Mouse (Mus musculus) kidney, postnatal 0 days (tissue): ENCODE data around the gene Hoxd12. TPM values are rescaled to one million over a fixed set of nuclear protein-coding genes. Genes with fewer than 3 reads are reported as not detected.

Experiments
- ATAC-seq: fragments of 200-750 bp; cut with Nextera tagmentation; replicated peaks from 2 replicates; pipeline ENCODE4 v1.8.0; 2017; ENCODE audit warnings: low read depth, moderate number of reproducible peaks, moderate TSS enrichment, moderate library complexity; ENCODE audit not compliant: low FRiP score
- DNase-seq: peaks from one replicate; pipeline ENCODE4 v3.0.0-alpha.2; 2016; ENCODE audit warnings: low spot score
- H3K27ac ChIP-seq: fragments of 300-500 bp; sonication (generic); 2 replicates; pipeline ENCODE4 v1.5.1; 2014; ENCODE audit warnings: mild to moderate bottlenecking
- H3K27me3 ChIP-seq: fragments of 300-500 bp; sonication (generic); 2 replicates; pipeline ENCODE4 v1.6.1; 2014; ENCODE audit warnings: low read length, mixed read lengths; ENCODE audit not compliant: insufficient read depth
- H3K36me3 ChIP-seq: fragments of 300-500 bp; sonication (generic); 2 replicates; pipeline ENCODE4 v1.6.1; 2014; ENCODE audit warnings: low read length, mixed read lengths; ENCODE audit not compliant: insufficient read depth
- H3K4me1 ChIP-seq: fragments of 300-500 bp; sonication (generic); replicated peaks from 2 replicates; pipeline ENCODE4 v1.6.1; 2014; ENCODE audit warnings: antibody characterized with exemption, low read length, mixed read lengths; ENCODE audit not compliant: insufficient read depth
- H3K4me2 ChIP-seq: fragments of 300-500 bp; sonication (generic); 2 replicates; pipeline ENCODE4 v1.6.1; 2014; ENCODE audit warnings: mild to moderate bottlenecking, low read length, moderate library complexity, mixed read lengths
- H3K4me3 ChIP-seq: fragments of 300-500 bp; sonication (generic); replicated peaks from 2 replicates; pipeline ENCODE4 v1.5.1; 2014; ENCODE audit warnings: low read depth, low read length
- H3K9ac ChIP-seq: fragments of 300-500 bp; sonication (generic); 2 replicates; pipeline ENCODE4 v1.6.1; 2014; ENCODE audit warnings: low read depth, low read length
- H3K9me3 ChIP-seq: fragments of 300-500 bp; sonication (generic); replicated peaks from 2 replicates; pipeline ENCODE4 v1.6.1; 2016; ENCODE audit warnings: low read length, inconsistent platforms, mixed read lengths
- CTCF ChIP-seq: IDR thresholded peaks from 2 replicates; pipeline ENCODE4 v1.5.1; 2016; ENCODE audit warnings: antibody characterized with exemption, low read depth, mild to moderate bottlenecking, moderate library complexity
- WGBS: fragments of 180-500 bp; shearing (Covaris S2); extraction: QIAGEN DNeasy Blood & Tissue Kit; methylation state at CpG from one replicate; pipeline ENCODE4 v1.1.7; 2014; 5-methylcytosine and 5-hydroxymethylcytosine counted together
- polyA plus RNA-seq: library from polyadenylated mRNA; unstranded; fragments of >200 nt; fragmentation: Nextera tagmentation; extraction: Ambion mirVana; gene quantifications from 2 replicates; pipeline ENCODE4 v1.2.1, GENCODE M21; 2015

The Hoxd12 gene
- polyA plus RNA-seq, 1 experiment from 2014 or later: 2.8 TPM

DNA sequence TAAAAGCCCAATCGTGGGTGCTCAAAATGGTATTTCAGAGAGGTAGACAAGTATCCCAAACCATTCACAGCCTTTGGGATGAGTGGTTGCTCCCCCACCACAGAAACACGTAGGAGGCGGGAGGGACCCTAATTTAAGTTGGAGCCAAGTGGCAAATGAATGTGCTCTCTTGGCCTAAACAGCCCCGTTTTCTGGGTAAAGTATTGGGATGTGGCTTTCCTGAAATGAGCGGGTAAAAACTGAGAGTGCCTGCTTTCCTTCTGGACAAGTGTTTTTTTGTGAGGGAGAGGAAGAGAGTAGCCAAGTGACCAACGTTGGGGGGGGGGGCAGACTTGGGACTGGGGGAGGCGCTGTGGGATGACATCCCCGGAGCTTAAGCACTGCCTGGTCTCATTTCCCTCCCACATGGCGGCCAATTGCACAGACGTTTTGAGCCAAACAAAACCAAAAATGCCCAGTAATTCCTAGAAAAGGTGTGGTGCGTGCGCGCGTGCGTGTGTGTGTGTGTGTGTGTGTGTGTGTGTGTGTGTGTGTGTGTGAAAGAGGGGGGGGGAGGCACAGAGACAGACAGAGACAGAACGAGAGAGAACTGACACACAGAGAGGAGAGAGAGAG, 36.2 kb downstream of the Hoxd12 start:
- WGBS: 3% methylated on average over 16 of the region's 16 CpGs

GRCm38 (mm10) chr2:74711721-74712621, 37.2 kb downstream of the Hoxd12 start, which contains the start of the genes Hoxd3 and Hoxd4:
TSS of gene Hoxd3 (plus strand) at chr2:74711927.
TSS of gene Hoxd4 (plus strand) at chr2:74711929.
- ATAC-seq (peak; percentile 25), DNase-seq (peak; percentile 95)
- H3K9me3 ChIP-seq: no peaks in the 10 kb centered on the region
- H3K27me3 ChIP-seq: no peaks in the 10 kb centered on the region
- peaks cover 31% of the 10 kb centered on the region for H3K4me1 ChIP-seq
- no peak for TF ChIP-seq CTCF
- peak within 1 kb of the TSS; percentile 81 for H3K4me2 ChIP-seq
- under 1% methylated on average over 65 of the region's 65 CpGs for WGBS
- H3K9ac ChIP-seq: peak within 1 kb of the TSS; percentile 92
- no peaks in the 10 kb centered on the region for H3K36me3 ChIP-seq
- peak within 1 kb of the TSS; percentile 96 for H3K27ac ChIP-seq
- peak within 1 kb of the TSS; percentile 73 for H3K4me3 ChIP-seq

More for the DNA sequence above, 36.2 kb downstream of the Hoxd12 start:
- peak; percentile 64 for DNase-seq
- Histone ChIP-seq H3K27ac (peak overlapping the region; percentile 96), H3K9ac (peak overlapping the region; percentile 92), H3K4me3 (peak overlapping the region; percentile 73), H3K9me3 (no peaks in the 10 kb centered on the region), H3K4me2 (peak overlapping the region; percentile 81), H3K27me3 (no peaks in the 10 kb centered on the region), H3K4me1 (peaks cover 29% of the 10 kb centered on the region), H3K36me3 (no peaks in the 10 kb centered on the region)
- no peak for TF ChIP-seq CTCF
- ATAC-seq: no peak

- H3K9ac ChIP-seq: peak overlapping the region; percentile 92
- peak overlapping the region; percentile 96 for H3K27ac ChIP-seq
- no peaks in the 10 kb centered on the region for H3K9me3 ChIP-seq
- 8% methylated on average over 19 of the region's 19 CpGs for WGBS
- peak overlapping the region; percentile 73 for H3K4me3 ChIP-seq
- no peak for TF ChIP-seq CTCF
- H3K4me2 ChIP-seq: peak overlapping the region; percentile 81
- H3K27me3 ChIP-seq: no peaks in the 10 kb centered on the region
- H3K4me1 ChIP-seq: peaks cover 31% of the 10 kb centered on the region
- ATAC-seq (no peak), DNase-seq (no peak)
- H3K36me3 ChIP-seq: no peaks in the 10 kb centered on the region
These were observed 38.7 kb downstream of the Hoxd12 start for GRCm38 (mm10) chr2:74713239-74714150.

- no peaks in the 10 kb centered on the region for H3K27me3 ChIP-seq
- H3K4me2 ChIP-seq: peak overlapping the region; percentile 81
These were observed 39.5 kb downstream of the Hoxd12 start for GRCm38 (mm10) chr2:74714156-74714789.

GRCm38 (mm10) chr2:74714881-74715280, 40.1 kb downstream of the Hoxd12 start:
- Histone ChIP-seq H3K27me3 (no peaks in the 10 kb centered on the region), H3K9ac (peak overlapping the region; percentile 92)

More at GRCm38 (mm10) chr2:74714156-74714789, 39.5 kb downstream of the Hoxd12 start:
- TF ChIP-seq CTCF: no peak
- Histone ChIP-seq H3K9ac (peak overlapping the region; percentile 92), H3K4me3 (peak overlapping the region; percentile 73), H3K4me1 (peaks cover 28% of the 10 kb centered on the region), H3K27ac (peak overlapping the region; percentile 96), H3K36me3 (no peaks in the 10 kb centered on the region), H3K9me3 (no peaks in the 10 kb centered on the region)
- no peak for DNase-seq
- 4% methylated on average over 18 of the region's 18 CpGs for WGBS
- ATAC-seq: no peak

More at GRCm38 (mm10) chr2:74714881-74715280, 40.1 kb downstream of the Hoxd12 start:
- H3K27ac ChIP-seq: peak overlapping the region; percentile 96
- H3K9me3 ChIP-seq: no peaks in the 10 kb centered on the region
- ATAC-seq (peak; percentile 62; the same call in 1 of the 2 replicates), DNase-seq (no peak)
- TF ChIP-seq CTCF: no peak
- no peaks in the 10 kb centered on the region for H3K36me3 ChIP-seq
- 3% methylated on average over 14 of the region's 14 CpGs for WGBS
- H3K4me2 ChIP-seq: peak overlapping the region; percentile 81
- H3K4me3 ChIP-seq: peak overlapping the region; percentile 73
- peaks cover 31% of the 10 kb centered on the region for H3K4me1 ChIP-seq
